Mouse (Mus musculus) G1E (cell line): ENCODE measurements around the gene Trim47. TPM values are rescaled to one million over a fixed set of nuclear protein-coding genes. Genes with fewer than 3 reads are reported as not detected.

Experiments
- ATAC-seq: 2 replicates; pipeline ENCODE4 v1.8.0; 2016; ENCODE audit warnings: mild to moderate bottlenecking; ENCODE audit not compliant: insufficient number of reproducible peaks, poor library complexity, low FRiP score, severe bottlenecking; ENCODE audit errors: extremely low read depth
- DNase-seq: peaks from one replicate; pipeline ENCODE4 v3.0.0; 2012; ENCODE audit warnings: low spot score
- H3K27me3 ChIP-seq: 2 replicates; pipeline ENCODE4 v1.6.1; 2012; ENCODE audit warnings: mild to moderate bottlenecking, low read length, inconsistent platforms; ENCODE audit not compliant: insufficient read depth
- H3K36me3 ChIP-seq: replicated peaks from 2 replicates; pipeline ENCODE3; 2012; ENCODE audit warnings: mild to moderate bottlenecking, inconsistent platforms
- H3K4me1 ChIP-seq: 2 replicates; pipeline ENCODE4 v1.6.1; 2012; ENCODE audit warnings: low read depth, low read length, inconsistent platforms, mixed read lengths; ENCODE audit not compliant: insufficient read depth
- H3K4me3 ChIP-seq: 2 replicates; pipeline ENCODE4 v1.5.1; 2012; ENCODE audit warnings: low read depth, mild to moderate bottlenecking, inconsistent platforms, low read length, moderate library complexity, mixed read lengths
- H3K9me3 ChIP-seq: replicated peaks from 2 replicates; pipeline ENCODE4 v1.6.1; 2012; ENCODE audit warnings: inconsistent platforms
- CTCF ChIP-seq: IDR thresholded peaks from 2 replicates; pipeline ENCODE4 v1.5.1; 2012; ENCODE audit warnings: low read depth, low read length, inconsistent platforms, mixed read lengths
- GATA1 ChIP-seq: IDR thresholded peaks from 2 replicates; pipeline ENCODE4 v1.6.1; 2012; ENCODE audit warnings: borderline replicate concordance, low read length, inconsistent platforms, mixed read lengths
- GATA2 ChIP-seq: IDR thresholded peaks from 2 replicates; pipeline ENCODE4 v1.6.1; 2012; ENCODE audit warnings: low read depth, low read length, inconsistent platforms, borderline replicate concordance
- POLR2AphosphoS5 ChIP-seq: IDR thresholded peaks from 2 replicates; pipeline ENCODE4 v1.6.1; 2012; ENCODE audit warnings: low read depth, low read length, inconsistent platforms; ENCODE audit not compliant: insufficient replicate concordance
- TAL1 ChIP-seq: conservative IDR thresholded peaks from 2 replicates; pipeline ENCODE4 v1.6.1; 2012; ENCODE audit warnings: low read depth, low read length, inconsistent platforms, mixed read lengths
- polyA plus RNA-seq: library from polyadenylated mRNA; stranded (reverse); fragments of >175 nt; gene quantifications from 2 replicates; pipeline ENCODE4 v1.2.3, GENCODE M21; 2012
- total RNA-seq, 2 experiments: library from RNA; stranded (forward) in 1 of 2; stranded (reverse) in 1 of 2; fragments of 200-1000 nt in 1 of 2; fragments of >200 nt in 1 of 2; fragmentation: Nextera tagmentation in 1 of 2; gene quantifications; 2 replicates each; pipeline ENCODE4 v1.2.3; 2014 to 2017

Trim47 gene
- total and polyA plus RNA-seq, 3 experiments = 0.27 TPM; not detected in 2

DNA sequence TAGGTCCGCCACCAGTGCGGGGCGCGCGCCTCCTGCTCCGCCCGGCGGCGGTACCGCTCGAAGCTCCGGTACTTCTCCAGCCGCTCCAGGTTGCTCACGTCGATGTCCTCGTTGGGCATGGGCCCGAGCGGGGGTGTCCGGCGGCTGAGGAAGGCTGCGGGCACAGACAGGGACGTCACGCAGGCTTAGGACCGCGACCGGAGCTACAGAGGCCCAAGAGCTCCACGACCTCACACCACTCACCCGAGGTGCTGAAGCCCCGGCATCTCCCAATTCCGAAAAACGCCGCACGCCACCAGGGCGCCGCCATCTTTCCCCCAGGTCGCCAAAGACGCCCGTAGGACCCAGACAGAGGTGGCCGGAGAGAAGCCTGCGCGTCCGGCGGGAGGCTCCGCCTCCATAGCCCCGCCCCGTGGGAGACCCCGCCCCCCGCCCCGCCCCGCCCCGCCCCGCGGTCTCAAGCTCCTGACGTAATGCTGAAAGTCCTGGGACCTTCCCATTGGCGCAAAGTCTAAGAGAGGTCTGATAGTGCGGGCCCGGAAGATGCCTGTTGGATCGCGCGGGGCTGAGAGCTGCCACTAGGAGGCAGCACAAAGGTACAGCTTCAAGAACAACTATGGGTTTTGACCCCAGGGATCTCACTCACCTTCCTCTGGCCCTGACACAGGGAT is 11.6 kb upstream of the Trim47 start, which contains the start of gene Mrpl38:
TSS of gene Mrpl38 (minus strand) at position 401 of the 671 bp plus-strand sequence.
- Histone ChIP-seq H3K36me3 (peaks cover 53% of the 10 kb centered on the region), H3K4me1 (peaks cover 65% of the 10 kb centered on the region), H3K4me3 (peak within 1 kb of the TSS; percentile 91), H3K9me3 (no peaks in the 10 kb centered on the region), H3K27me3 (no peaks in the 10 kb centered on the region)
- TF ChIP-seq CTCF (peak; percentile 74; the same call in 1 of the 2 replicates), TAL1 (no peak)
- peak; percentile 90 for ATAC-seq
- DNase-seq = peak; percentile 82

DNA sequence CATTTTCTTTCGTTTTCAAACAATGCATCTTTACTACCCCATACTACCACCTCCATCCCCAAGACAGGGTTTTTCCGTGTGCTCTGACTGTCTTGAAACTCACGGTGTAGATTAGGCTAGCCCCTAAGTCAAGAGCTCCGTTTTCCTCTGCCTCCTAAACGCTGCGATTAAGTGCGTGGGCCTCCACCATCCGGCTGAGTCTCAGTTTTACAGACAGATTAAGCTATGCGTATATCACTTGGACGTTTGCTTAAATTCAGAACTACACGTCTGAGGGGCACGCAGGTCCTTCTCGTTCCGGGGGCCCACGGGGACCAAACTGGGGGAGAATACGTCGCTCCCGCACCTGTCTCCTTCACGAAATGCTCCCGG is 11.1 kb upstream of the Trim47 start:
- Histone ChIP-seq H3K36me3 (peaks cover 53% of the 10 kb centered on the region), H3K4me3 (peak overlapping the region; percentile 91), H3K9me3 (no peaks in the 10 kb centered on the region), H3K4me1 (peaks cover 60% of the 10 kb centered on the region), H3K27me3 (no peaks in the 10 kb centered on the region)
- no peak for TF ChIP-seq GATA2
- no peak for TF ChIP-seq TAL1
- no peak for TF ChIP-seq CTCF
- no peak for TF ChIP-seq POLR2AphosphoS5
- TF ChIP-seq GATA1 = no peak
- ATAC-seq (no peak), DNase-seq (no peak)

DNA sequence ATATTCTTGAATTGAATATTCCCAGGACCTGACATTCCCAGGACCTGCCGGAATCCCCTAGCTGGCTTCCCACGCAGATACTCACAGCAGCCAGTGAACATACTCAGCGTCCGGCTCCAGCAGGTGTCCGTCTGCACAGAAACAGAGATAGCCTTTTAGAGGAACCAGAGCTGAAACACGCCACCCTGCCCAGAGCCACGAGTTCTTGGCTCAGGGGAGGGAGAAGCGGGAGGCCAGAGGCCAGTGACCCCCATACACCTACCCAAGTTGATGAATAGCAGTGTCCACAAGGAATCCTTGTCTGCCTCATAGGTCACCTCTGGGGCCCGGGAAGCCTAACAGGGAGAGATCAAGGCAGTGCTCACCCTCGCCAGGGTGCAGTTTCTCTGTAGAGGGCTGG is 7.2 kb upstream of the Trim47 start:
- ATAC-seq = no peak
- H3K4me3 ChIP-seq = no peak overlapping the region
- DNase-seq = no peak
- H3K9me3 ChIP-seq = no peaks in the 10 kb centered on the region
- TF ChIP-seq TAL1 (no peak), CTCF (no peak), GATA1 (no peak), POLR2AphosphoS5 (no peak), GATA2 (no peak)
- H3K27me3 ChIP-seq = peaks cover 6% of the 10 kb centered on the region
- peaks cover 72% of the 10 kb centered on the region for H3K36me3 ChIP-seq
- peaks cover 37% of the 10 kb centered on the region for H3K4me1 ChIP-seq

DNA sequence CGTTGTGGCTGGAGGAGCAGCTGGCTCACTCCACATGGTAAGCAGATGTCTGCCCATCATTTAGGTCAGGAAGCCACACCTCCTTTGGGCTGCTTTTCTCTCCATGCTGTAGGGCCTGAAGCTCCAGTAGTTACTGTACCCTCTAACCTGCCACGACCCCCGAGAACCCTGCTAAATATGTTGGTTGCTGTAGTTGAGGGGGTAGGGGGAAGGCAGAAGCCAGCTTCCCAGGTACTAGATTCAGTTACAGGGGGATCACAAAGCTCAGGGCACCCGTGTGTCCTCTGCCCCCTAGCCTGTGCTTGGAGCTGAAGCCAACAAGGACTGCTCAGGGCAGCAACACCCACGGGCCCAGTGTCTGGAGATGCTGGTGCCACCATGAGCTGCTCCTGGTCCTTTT is 6.5 kb upstream of the Trim47 start:
- ATAC-seq (no peak), DNase-seq (no peak)
- Histone ChIP-seq H3K9me3 (no peaks in the 10 kb centered on the region), H3K4me3 (no peak overlapping the region), H3K4me1 (peaks cover 33% of the 10 kb centered on the region), H3K27me3 (peaks cover 10% of the 10 kb centered on the region), H3K36me3 (peaks cover 72% of the 10 kb centered on the region)
- TF ChIP-seq CTCF (no peak), GATA2 (no peak), TAL1 (no peak), GATA1 (no peak), POLR2AphosphoS5 (no peak)

DNA sequence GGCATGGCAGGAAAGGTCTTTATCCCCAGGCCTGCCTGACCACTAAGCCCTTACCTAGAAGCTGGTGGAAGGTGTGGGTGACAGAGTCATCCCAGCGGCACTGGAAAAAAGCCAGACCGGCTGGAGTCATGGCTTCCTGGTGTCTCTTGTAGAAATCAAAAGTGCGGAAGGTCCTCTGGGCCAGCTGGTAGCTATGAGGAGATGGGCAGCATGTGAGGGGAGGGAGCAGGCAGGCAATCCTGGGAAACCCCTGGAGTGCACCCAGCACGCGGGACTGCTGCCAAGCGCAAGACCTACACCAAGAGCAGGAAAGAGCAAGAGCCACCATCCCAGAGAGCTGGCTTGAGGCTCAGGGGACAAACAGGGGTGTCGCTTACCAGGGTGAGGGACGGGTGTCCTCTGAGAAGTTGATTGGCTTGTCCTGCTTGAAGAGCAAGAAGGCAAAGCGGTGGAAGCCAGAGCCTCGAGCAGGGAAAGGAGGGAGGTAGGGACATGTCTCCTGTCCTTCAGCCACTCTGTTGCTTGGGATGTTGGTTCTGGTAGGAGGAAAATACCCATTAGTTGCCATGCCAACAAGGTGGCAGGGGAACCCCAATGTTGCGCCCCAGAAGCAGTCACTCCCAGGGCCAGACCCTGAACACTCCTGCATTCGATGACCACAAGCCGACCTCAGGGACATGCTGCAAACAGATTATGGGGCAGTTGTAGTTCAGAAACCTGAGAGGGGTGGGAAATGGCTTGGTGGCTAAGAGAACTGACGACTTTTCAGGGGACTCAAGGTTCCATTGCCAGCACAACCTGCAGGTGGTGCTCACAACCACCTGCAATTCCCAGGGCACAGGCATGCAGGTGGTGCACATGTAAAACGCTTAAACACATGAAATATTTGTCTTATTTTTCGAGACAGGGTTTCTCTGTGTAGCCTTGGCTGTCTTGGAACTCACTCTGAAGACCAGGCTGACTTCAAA is 5.6 kb upstream of the Trim47 start:
- ATAC-seq = no peak
- H3K9me3 ChIP-seq = no peaks in the 10 kb centered on the region
- no peak overlapping the region for H3K4me3 ChIP-seq
- peaks cover 16% of the 10 kb centered on the region for H3K27me3 ChIP-seq
- peaks cover 33% of the 10 kb centered on the region for H3K4me1 ChIP-seq
- no peak for DNase-seq
- TF ChIP-seq GATA2 (no peak), TAL1 (no peak), GATA1 (no peak), CTCF (no peak), POLR2AphosphoS5 (no peak)
- peaks cover 72% of the 10 kb centered on the region for H3K36me3 ChIP-seq

DNA sequence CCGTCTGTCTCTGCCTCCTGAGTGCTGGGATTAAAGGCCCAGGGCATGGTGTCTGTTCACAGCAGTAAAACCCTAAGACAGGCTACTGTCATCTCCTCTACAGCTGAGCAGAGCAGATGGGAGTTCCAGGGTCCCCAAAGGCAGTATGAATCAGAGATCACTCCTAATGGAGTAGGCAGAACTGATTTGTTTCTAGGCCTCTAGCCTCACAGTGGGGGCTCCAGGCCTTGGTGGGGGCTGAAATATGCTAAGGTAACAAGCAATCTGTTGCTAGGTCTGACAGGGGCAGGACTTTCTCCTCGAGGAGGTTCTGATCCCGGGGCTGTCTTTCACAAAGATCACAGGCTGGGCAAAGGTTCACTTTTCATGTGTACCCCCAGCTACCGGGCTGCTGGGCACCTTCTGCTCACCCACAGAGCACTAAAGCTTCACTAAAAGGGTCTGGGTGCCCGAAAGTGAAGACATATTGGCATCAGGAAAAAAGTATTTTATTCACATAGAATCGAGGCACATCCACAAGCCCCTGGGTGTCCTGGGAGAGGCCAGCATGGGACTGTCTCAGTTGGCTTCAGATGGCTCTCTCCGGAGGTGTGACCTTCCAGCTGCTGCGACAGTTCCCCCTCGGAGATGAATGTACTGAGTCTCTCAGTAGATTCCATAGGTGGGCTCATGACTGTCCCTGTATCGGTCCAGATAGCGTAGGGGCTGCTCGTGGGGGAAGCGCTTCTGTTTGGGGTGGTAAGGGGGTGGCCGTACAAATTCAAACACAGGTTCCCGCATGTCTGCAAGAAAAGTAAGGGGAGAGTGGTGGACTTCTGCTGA is 4.5 kb upstream of the Trim47 start:
- ATAC-seq (no peak), DNase-seq (no peak)
- no peak for TF ChIP-seq CTCF
- no peak for TF ChIP-seq TAL1
- TF ChIP-seq GATA2 = no peak
- no peak for TF ChIP-seq POLR2AphosphoS5
- no peak for TF ChIP-seq GATA1

More for the DNA sequence above, 4.5 kb upstream of the Trim47 start:
- H3K9me3 ChIP-seq = no peaks in the 10 kb centered on the region
- H3K4me3 ChIP-seq = no peak overlapping the region
- H3K27me3 ChIP-seq = peaks cover 19% of the 10 kb centered on the region
- peaks cover 34% of the 10 kb centered on the region for H3K4me1 ChIP-seq
- H3K36me3 ChIP-seq = peaks cover 65% of the 10 kb centered on the region
